Mouse (Mus musculus): ENCODE measurements around the gene Eef1akmt3. TPM values are rescaled to one million over a fixed set of nuclear protein-coding genes. Genes with fewer than 3 reads are reported as not detected.

Eef1akmt3 gene
- total RNA-seq, 2 experiments from 2014 or later = 0.15 to 0.47 TPM

GRCm38 (mm10) chr10:127056490-127056889, 15.2 kb upstream of the Eef1akmt3 start:
- DNase-seq (ENCODE audit: extremely low spot score in 1 of 2, low spot score in 1 of 2) = no peak

DNA sequence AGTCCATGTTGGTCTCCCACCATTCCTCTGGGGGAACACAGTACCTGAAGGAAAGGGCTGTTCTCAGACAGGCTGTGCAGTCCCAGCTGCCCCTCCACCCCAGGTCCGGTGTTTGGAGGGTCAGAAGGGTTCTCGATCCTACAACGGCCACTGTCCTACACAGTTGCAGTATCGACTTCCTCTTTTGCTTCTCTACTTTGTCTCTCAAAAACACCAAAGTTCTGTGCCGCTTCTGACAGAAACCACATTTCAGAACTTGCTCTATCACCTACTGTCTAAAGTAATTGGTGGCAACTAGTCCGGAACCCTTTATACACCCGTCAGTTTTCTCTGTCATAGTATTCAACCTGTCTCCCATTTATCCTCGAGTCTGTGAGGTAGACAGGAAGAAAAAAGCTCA, 14.1 kb upstream of the Eef1akmt3 start:
- DNase-seq (ENCODE audit: extremely low spot score in 1 of 2, low spot score in 1 of 2) = no peak

GRCm38 (mm10) chr10:127054646-127055045, 13.3 kb upstream of the Eef1akmt3 start:
- no peak for DNase-seq (ENCODE audit: extremely low spot score in 1 of 2, low spot score in 1 of 2)

GRCm38 (mm10) chr10:127050119-127050474, 8.8 kb upstream of the Eef1akmt3 start:
- no peak for DNase-seq (ENCODE audit: extremely low spot score in 1 of 2, low spot score in 1 of 2)

DNA sequence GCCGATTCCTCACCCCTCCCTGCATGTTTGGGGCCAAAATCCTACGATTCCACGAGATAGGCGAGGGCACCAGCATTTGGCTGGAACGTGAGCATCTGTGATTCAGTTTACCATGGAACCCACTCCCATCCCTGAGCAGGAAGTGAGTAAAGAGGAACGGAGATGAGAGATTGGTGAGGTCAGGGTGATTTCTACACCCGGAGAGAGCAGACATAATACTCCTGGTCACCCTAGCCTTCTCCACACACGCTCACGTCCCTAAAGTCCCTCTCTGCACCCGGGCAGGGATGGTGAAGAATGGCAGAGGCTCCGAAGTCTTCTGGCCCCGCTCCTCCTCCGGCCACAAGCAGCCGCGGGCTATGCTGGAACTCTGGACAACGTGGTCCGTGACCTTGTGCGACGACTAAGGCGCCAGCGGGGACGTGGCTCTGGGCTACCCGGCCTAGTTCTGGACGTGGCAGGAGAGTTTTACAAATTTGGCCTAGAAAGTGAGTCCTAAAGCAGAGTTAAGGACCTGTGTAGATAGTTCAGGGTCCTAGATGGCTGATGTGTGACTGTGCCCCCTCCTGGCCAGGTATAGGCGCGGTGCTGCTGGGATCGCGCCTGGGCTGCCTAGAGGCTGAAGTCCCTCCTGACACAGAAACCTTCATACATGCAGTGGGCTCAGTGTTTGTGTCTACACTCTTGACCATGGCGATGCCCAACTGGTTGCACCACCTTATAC, 8.2 kb upstream of the Eef1akmt3 start:
- DNase-seq (ENCODE audit: extremely low spot score in 1 of 2, low spot score in 1 of 2) = no peak

DNA sequence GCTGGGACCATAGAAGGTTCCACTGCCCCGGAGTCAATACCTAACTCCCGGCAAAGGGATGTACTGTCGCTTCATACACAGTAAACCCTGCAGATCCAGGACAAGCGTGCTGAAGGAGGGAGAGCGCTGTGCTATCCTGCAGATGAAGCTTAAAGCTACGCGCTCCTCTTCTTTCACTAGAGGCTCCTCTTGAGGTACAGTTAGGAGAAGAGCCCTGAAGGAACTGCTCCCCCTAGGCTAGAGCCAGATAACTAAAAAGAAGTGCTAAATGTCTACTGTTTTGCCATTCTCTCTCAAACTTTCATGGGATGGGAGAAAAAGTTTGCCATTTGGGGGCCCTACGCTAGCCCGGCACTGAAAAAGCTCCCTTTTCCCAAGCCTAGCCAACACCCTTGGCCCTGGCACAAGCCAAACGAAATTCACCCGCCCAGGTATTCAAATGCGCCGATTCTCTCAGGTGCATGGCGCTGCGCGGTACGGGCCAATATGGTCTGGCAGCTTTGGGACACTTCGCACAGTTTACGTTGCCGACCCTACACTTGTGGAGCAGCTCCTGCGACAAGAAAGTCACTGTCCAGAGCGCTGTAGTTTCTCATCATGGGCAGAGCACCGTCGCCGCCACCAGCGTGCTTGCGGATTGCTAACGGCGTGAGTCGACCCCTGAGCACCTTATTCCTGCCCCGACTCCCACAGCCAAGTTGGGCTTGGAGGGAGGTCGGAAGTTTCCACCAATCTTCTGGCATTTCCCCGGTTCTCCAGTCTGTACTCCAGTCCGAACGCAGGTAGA, 7.5 kb upstream of the Eef1akmt3 start:
- no peak for DNase-seq (ENCODE audit: extremely low spot score in 1 of 2, low spot score in 1 of 2)

GRCm38 (mm10) chr10:127047954-127048353, 6.6 kb upstream of the Eef1akmt3 start, which contains the start of gene Cyp27b1:
Cyp27b1 (plus strand) TSS chr10:127048250.
- DNase-seq (ENCODE audit: extremely low spot score in 1 of 2, low spot score in 1 of 2) = no peak

GRCm38 (mm10) chr10:127043187-127043586, 1.9 kb upstream of the Eef1akmt3 start:
- no peak for DNase-seq (ENCODE audit: extremely low spot score in 1 of 2, low spot score in 1 of 2)

GRCm38 (mm10) chr10:127042468-127043115, 1.3 kb upstream of the Eef1akmt3 start:
- DNase-seq (ENCODE audit: extremely low spot score in 1 of 2, low spot score in 1 of 2) = no peak

DNA sequence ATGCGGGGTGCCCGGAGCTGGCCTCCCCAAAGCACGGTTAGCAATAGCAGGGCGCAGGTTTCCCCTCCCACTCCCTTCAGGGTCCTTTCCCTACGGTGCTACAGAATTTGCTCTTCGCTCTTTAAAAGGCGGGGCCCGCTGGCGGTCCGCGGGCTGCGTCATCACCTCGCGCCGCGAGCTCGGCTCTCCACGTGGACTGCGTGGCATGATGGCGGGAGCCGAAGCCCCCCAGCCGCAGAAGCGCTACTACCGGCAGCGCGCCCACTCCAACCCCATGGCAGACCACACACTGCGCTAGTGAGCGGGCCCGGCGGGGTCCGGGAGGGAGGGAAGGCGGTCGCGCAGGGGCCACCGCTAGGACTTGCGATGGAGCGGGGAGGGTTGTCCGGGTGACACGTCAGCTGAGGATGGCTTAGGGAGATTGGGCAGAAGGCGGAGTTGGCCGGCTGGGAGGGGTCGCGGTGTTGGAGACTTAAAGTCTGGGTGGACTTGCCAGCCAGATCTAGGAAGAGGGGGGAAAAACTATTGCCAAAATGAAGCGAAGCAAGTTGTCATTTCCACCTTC, 543 bp upstream of the Eef1akmt3 start:
- DNase-seq (ENCODE audit: extremely low spot score in 1 of 2, low spot score in 1 of 2) = peak; percentile 89 to 98

DNA sequence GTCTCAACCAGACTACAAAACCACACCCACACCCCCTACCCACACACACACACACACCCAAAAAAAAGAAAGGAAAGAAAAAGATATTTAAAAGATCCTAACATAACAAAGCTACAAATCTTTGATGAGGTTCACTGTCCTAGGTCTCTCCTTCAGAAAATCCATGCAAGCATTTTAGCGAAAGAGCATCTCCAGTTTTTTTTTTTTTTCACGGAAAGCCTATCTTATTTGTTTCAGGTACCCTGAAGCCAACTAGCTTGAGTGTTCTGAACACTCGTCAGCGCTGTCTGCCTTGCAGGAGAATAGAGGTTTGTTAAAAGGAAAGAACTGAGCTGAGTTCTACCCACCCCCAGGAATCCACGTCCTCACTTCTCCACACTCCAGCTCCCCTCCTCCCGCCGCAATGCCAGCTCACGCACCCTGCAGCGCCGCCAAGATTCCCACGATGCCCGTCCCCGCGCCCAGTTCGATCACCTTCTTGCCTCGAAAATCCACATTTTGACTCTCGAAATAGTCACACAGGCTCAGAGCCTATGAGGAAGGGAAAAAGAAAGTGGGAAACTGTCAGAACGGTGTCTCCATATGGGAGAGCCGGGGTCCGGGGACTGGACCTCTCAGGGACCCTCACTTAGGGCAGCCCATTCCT, 621 bp downstream of the Eef1akmt3 start:
- no peak for DNase-seq (ENCODE audit: extremely low spot score in 1 of 2, low spot score in 1 of 2)

DNA sequence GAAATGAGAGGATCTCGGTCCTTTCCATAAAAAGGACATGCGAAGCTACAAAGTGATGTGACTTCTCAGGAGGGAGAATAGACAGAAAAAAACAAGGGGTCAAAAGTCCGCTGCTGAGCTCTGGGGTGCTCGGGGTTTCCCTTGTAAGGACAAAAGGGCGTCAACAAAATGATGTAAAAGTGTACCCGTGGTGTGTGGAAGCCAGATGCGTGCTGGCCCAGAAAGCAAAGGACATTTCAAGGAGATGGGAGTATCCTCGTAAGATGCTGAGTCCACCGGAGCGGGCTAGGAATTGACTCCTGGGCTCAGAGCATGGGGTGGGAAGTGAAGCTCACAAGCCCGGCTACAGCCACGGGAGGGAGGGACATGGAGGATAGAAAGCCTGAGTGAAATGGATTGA, 3.7 kb downstream of the Eef1akmt3 start:
- DNase-seq (ENCODE audit: extremely low spot score in 1 of 2, low spot score in 1 of 2) = no peak

- DNase-seq (ENCODE audit: extremely low spot score in 1 of 2, low spot score in 1 of 2) = no peak
Measured at GRCm38 (mm10) chr10:127036273-127036672, 5.0 kb downstream of the Eef1akmt3 start.

- DNase-seq (ENCODE audit: extremely low spot score in 1 of 2, low spot score in 1 of 2) = no peak
Measured at GRCm38 (mm10) chr10:127033301-127033741, 8.0 kb downstream of the Eef1akmt3 start.

DNA sequence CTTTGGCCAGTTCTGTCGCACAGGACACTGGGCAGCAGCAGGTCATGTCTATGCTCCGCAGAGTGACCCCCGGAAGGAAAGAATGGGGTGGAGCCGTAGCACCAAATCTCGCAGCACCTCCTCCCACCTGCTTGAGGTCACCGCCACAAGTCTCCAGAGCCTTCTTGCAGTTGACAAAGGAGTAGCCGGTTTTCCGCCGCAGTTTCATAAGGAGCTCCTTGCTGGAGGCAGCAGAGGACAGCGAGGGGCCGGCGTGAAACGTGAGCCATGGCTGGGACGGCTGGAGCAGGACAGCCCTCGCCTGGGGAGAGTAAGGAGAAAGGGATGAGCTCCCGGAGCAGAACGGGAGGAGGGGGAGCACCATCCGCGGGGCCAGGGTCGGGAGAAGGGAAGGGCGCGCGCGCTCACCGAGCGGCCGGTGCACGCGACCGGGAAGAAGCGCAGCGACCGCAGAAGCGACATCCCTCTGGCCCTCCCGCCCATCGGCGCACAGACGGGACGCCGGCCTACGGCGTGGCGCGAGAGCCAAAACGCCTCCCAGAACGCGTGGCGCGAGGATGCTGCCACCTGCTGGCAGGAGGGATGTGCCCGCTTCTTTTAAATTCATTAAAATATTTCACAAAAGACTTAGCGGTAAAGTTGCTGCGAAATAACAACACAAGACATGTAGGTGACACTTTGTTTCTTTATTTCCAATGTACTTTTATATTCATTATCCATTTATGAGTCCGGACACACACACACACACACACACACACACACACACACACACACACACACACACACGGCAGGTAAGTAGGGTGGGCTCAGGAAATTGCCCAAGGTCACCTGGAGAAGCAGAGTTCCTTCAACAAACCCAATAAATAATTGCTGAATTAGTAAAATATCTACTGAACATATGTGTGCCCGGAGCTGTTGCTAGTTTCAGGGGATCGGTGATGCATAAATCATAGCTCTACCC, 10.7 kb downstream of the Eef1akmt3 start, which contains the start of gene Tsfm:
Gene Tsfm, minus strand, starts transcription at position 505 of the 961 bp plus-strand sequence.
- DNase-seq (ENCODE audit: extremely low spot score in 1 of 2, low spot score in 1 of 2) = peak; percentile 89 to 97

DNA sequence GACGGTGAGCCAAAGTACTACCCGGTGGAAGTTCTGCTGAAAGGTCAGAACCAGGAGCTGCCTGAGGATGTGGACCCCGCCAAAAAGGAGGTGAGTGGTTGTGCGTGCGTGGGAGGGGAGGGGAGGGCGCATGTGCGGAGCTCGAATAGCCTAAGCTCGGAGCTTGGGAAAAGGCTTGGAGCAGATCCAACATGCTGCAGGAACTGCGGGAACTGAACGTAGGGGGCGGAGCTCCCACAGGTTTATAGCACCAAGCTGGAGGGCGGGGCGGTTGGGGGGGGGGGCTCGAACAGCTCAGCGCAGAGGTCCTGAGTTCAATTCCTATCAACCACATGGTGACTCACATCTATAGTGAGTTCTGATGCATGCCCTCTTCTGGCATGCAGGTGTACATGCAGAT, 22.9 kb downstream of the Eef1akmt3 start:
- no peak for DNase-seq (ENCODE audit: extremely low spot score in 1 of 2, low spot score in 1 of 2)

GRCm38 (mm10) chr10:127017071-127017470, 24.2 kb downstream of the Eef1akmt3 start:
- DNase-seq (ENCODE audit: extremely low spot score in 1 of 2, low spot score in 1 of 2) = no peak

- DNase-seq (ENCODE audit: extremely low spot score in 1 of 2, low spot score in 1 of 2) = no peak
Measured at GRCm38 (mm10) chr10:127016488-127016887, 24.8 kb downstream of the Eef1akmt3 start.

DNA sequence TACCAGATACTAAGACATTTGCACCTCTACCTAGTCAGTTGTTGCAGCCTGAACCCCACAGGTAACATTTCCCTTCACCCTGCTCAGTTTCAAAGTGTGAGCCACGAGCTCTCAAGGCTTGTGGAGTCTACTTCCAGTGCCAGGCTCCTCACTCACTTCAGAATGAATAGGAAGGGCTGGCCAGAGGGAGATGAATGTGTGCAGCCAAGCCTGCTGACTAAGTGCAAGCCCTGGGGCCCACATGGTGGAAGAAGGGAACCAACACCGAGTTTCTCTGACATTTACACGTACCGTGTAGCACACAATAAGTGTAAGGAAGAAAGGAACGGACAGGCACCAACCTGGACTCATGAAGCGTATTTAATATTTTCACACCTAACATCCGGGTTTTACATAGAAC, 37.5 kb downstream of the Eef1akmt3 start:
- no peak for DNase-seq (ENCODE audit: extremely low spot score in 1 of 2, low spot score in 1 of 2)
